Mouse (Mus musculus) CH12.LX (cell line): Measurements from ENCODE around the gene Gna14. TPM values are rescaled to one million over a fixed set of nuclear protein-coding genes. Genes with fewer than 3 reads are reported as not detected.

Source experiments
- DNase-seq: peaks from one replicate; pipeline ENCODE4 v3.0.0-alpha.2; 2013; ENCODE audit errors: extremely low read depth
- H3K27ac ChIP-seq: 2 replicates; pipeline ENCODE4 v1.5.1; 2012; ENCODE audit warnings: low read depth, mild to moderate bottlenecking, control low read depth, moderate library complexity; ENCODE audit not compliant: insufficient read depth
- H3K27me3 ChIP-seq: replicated peaks from 2 replicates; pipeline ENCODE3; 2012; ENCODE audit warnings: inconsistent platforms
- H3K36me3 ChIP-seq, 2 experiments: replicated peaks in 1 of 2; 2 replicates each; pipeline versions ENCODE3 to v1.6.1; 2012; ENCODE audit warnings: inconsistent platforms in 1 of 2, low read length in 1 of 2, mild to moderate bottlenecking in 1 of 2, mixed read lengths in 1 of 2, moderate library complexity in 1 of 2; ENCODE audit not compliant: control insufficient read depth in 1 of 2, insufficient read depth in 1 of 2
- H3K4me1 ChIP-seq, 2 experiments: 2 replicates each; pipeline ENCODE4 v1.6.1; 2012; ENCODE audit warnings: inconsistent platforms in 1 of 2, moderate library complexity in 1 of 2; ENCODE audit not compliant: insufficient read depth in 2 of 2, control insufficient read depth in 1 of 2
- H3K4me2 ChIP-seq: 2 replicates; pipeline ENCODE4 v1.6.1; 2012; ENCODE audit warnings: low read depth, mild to moderate bottlenecking, control low read depth; ENCODE audit not compliant: poor library complexity, insufficient read depth, severe bottlenecking
- H3K4me3 ChIP-seq, 3 experiments: fragments of 150-350 bp in 1 of 3; sonication (generic) in 1 of 3; replicated peaks in 1 of 3; 2 replicates each; pipeline versions ENCODE3 to v1.5.1; 2011 to 2012; ENCODE audit warnings: low read depth in 2 of 3, low read length in 2 of 3, mild to moderate bottlenecking in 2 of 3, moderate library complexity in 2 of 3, control low read depth in 1 of 3, improper control_type of control experiment in 1 of 3, inconsistent platforms in 1 of 3, mixed read lengths in 1 of 3; ENCODE audit not compliant: poor library complexity in 1 of 3
- H3K79me2 ChIP-seq: replicated peaks from 2 replicates; pipeline ENCODE4 v1.6.1; 2012; ENCODE audit warnings: mild to moderate bottlenecking, moderate library complexity; ENCODE audit not compliant: control insufficient read depth, poor library complexity, insufficient read depth, severe bottlenecking; ENCODE audit errors: extremely low read depth
- H3K9ac ChIP-seq: 2 replicates; pipeline ENCODE4 v1.6.1; 2012; ENCODE audit warnings: low read depth, mild to moderate bottlenecking, control low read depth, moderate library complexity; ENCODE audit not compliant: insufficient read depth
- H3K9me3 ChIP-seq: replicated peaks from 2 replicates; pipeline ENCODE3; 2012; ENCODE audit warnings: low read length, inconsistent platforms, mixed read lengths
- BHLHE40 ChIP-seq: IDR thresholded peaks from 2 replicates; pipeline ENCODE4 v1.6.1; 2011; ENCODE audit warnings: mild to moderate bottlenecking, low read depth, low read length, improper control_type of control experiment
- CHD1 ChIP-seq: IDR thresholded peaks from 2 replicates; pipeline ENCODE4 v1.6.1; 2012; ENCODE audit warnings: low read depth, low read length, improper control_type of control experiment, inconsistent platforms
- CTCF ChIP-seq, 2 experiments: IDR thresholded peaks in 1 of 2; conservative IDR thresholded peaks in 1 of 2; 2 replicates each; pipeline ENCODE4 v1.5.1; 2011 to 2012; ENCODE audit warnings: low read depth in 2 of 2, low read length in 2 of 2, improper control_type of control experiment in 1 of 2, inconsistent platforms in 1 of 2, mild to moderate bottlenecking in 1 of 2, moderate library complexity in 1 of 2
- ETS1 ChIP-seq: conservative IDR thresholded peaks from 2 replicates; pipeline ENCODE4 v1.6.1; 2012; ENCODE audit warnings: low read depth, mild to moderate bottlenecking, inconsistent platforms, low read length, improper control_type of control experiment, moderate library complexity
- GABPA ChIP-seq: IDR thresholded peaks from 2 replicates; pipeline ENCODE4 v1.6.1; 2012; ENCODE audit warnings: low read depth, low read length, improper control_type of control experiment, inconsistent platforms; ENCODE audit not compliant: insufficient replicate concordance
- HCFC1 ChIP-seq: IDR thresholded peaks from 2 replicates; pipeline ENCODE4 v1.6.1; 2012; ENCODE audit warnings: low read depth, mild to moderate bottlenecking, inconsistent platforms, low read length, improper control_type of control experiment
- JUN ChIP-seq: IDR thresholded peaks from 2 replicates; pipeline ENCODE4 v1.6.1; 2011; ENCODE audit warnings: low read depth, mild to moderate bottlenecking, low read length, improper control_type of control experiment, moderate library complexity; ENCODE audit not compliant: insufficient read depth
- JUND ChIP-seq: conservative IDR thresholded peaks from 2 replicates; pipeline ENCODE4 v1.6.1; 2011; ENCODE audit warnings: low read depth, low read length, improper control_type of control experiment
- KAT2A ChIP-seq: IDR thresholded peaks from 2 replicates; pipeline ENCODE4 v1.6.1; 2012; ENCODE audit warnings: low read length, improper control_type of control experiment, inconsistent platforms; ENCODE audit not compliant: insufficient replicate concordance
- MAFK ChIP-seq: IDR thresholded peaks from 2 replicates; pipeline ENCODE4 v1.6.1; 2011; ENCODE audit warnings: low read length, improper control_type of control experiment; ENCODE audit not compliant: insufficient replicate concordance
- MAX ChIP-seq: IDR thresholded peaks from 2 replicates; pipeline ENCODE4 v1.6.1; 2011; ENCODE audit warnings: low read length, improper control_type of control experiment
- MAZ ChIP-seq: IDR thresholded peaks from 2 replicates; pipeline ENCODE4 v1.6.1; 2012; ENCODE audit warnings: low read depth, mild to moderate bottlenecking, inconsistent platforms, low read length, improper control_type of control experiment, moderate library complexity
- MEF2A ChIP-seq: IDR thresholded peaks from 2 replicates; pipeline ENCODE4 v1.6.1; 2014; ENCODE audit warnings: low read depth, mild to moderate bottlenecking, inconsistent platforms, low read length, improper control_type of control experiment, borderline replicate concordance
- MXI1 ChIP-seq: IDR thresholded peaks from 2 replicates; pipeline ENCODE4 v1.6.1; 2011; ENCODE audit warnings: mild to moderate bottlenecking, low read depth, low read length, improper control_type of control experiment
- NRF1 ChIP-seq: IDR thresholded peaks from 2 replicates; pipeline ENCODE4 v1.6.1; 2014; ENCODE audit warnings: low read depth, mild to moderate bottlenecking, inconsistent platforms, low read length, improper control_type of control experiment, moderate library complexity
- POLR2AphosphoS2 ChIP-seq: IDR thresholded peaks from 2 replicates; pipeline ENCODE4 v1.6.1; 2011; ENCODE audit warnings: low read depth, low read length, improper control_type of control experiment
- RAD21 ChIP-seq: IDR thresholded peaks from 2 replicates; pipeline ENCODE4 v1.6.1; 2011; ENCODE audit warnings: low read depth, mild to moderate bottlenecking, low read length, improper control_type of control experiment, moderate library complexity
- RCOR1 ChIP-seq: conservative IDR thresholded peaks from 2 replicates; pipeline ENCODE4 v1.6.1; 2012; ENCODE audit warnings: low read depth, mild to moderate bottlenecking, inconsistent platforms, low read length, improper control_type of control experiment
- SIN3A ChIP-seq: IDR thresholded peaks from 2 replicates; pipeline ENCODE4 v1.6.1; 2012; ENCODE audit warnings: low read length, improper control_type of control experiment, inconsistent platforms
- SMC3 ChIP-seq: IDR thresholded peaks from 2 replicates; pipeline ENCODE4 v1.6.1; 2011; ENCODE audit warnings: low read depth, low read length, improper control_type of control experiment
- UBTF ChIP-seq: IDR thresholded peaks from 2 replicates; pipeline ENCODE4 v1.6.1; 2012; ENCODE audit warnings: low read depth, mild to moderate bottlenecking, inconsistent platforms, low read length, improper control_type of control experiment, moderate library complexity
- USF2 ChIP-seq: conservative IDR thresholded peaks from 2 replicates; pipeline ENCODE4 v1.6.1; 2011; ENCODE audit warnings: low read depth, low read length, improper control_type of control experiment
- ZC3H11A ChIP-seq: IDR thresholded peaks from 2 replicates; pipeline ENCODE4 v1.6.1; 2012; ENCODE audit warnings: low read depth, mild to moderate bottlenecking, inconsistent platforms, low read length, improper control_type of control experiment
- ZKSCAN1 ChIP-seq: IDR thresholded peaks from 2 replicates; pipeline ENCODE4 v1.6.1; 2012; ENCODE audit warnings: low read depth, inconsistent platforms, low read length, improper control_type of control experiment, borderline replicate concordance
- ZMIZ1 ChIP-seq: IDR thresholded peaks from 2 replicates; pipeline ENCODE4 v1.6.1; 2012; ENCODE audit warnings: low read depth, mild to moderate bottlenecking, inconsistent platforms, low read length, improper control_type of control experiment
- dilution Hi-C: fragments of 300-500 bp; cut with MboI; formaldehyde crosslinking; loops from 2 replicates; pipeline ENCODE4 v1.14.3; 2020; ENCODE audit warnings: low sequenced_read_pairs; ENCODE audit not compliant: extremely low pct_unique_long_range_greater_than_20kb, extremely low pct_ligation_motif_present
- in situ Hi-C: fragments of 300-500 bp; cut with MboI; formaldehyde crosslinking; loops from 3 replicates; pipeline ENCODE4 v1.14.3; 2019; ENCODE audit warnings: low sequenced_read_pairs, low pct_ligation_motif_present, low pct_unique_long_range_greater_than_20kb, mixed read lengths
- polyA plus RNA-seq: library from polyadenylated mRNA; unstranded; fragments of >175 nt; gene quantifications from 2 replicates; pipeline ENCODE4 v1.2.1, GENCODE M21; 2012; ENCODE audit warnings: low read depth; ENCODE audit not compliant: insufficient read length
- total RNA-seq, 2 experiments: library from RNA; depleted of rRNA; stranded (reverse); fragments of 300-350 nt in 1 of 2; fragments of >200 nt in 1 of 2; gene quantifications; 2 replicates each; pipeline ENCODE4 v1.2.3; 2012 to 2014

Gna14 gene
- total and polyA plus RNA-seq, 3 experiments, result 0.08 TPM; not detected in 2

DNA sequence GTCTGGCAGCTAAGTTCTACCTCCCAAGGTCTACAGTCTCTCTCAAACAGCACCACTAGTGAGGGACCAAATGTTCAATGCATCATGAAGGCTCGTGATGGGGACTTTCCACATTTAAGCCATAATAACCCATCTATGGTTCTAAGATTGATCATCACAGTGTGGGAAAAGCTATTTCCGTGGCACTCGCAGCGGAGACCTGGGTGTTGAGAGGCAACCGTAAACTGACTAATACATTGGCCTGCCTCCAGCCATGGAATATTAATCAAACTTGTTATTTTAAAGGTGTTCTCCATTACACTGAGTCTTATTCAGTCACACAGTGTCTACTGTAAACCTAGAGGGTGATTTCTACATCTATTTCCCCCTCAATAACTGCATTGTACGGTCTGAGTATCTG lies 127.1 kb downstream of the Gna14 start:
- in situ Hi-C loops (no loop called here), dilution Hi-C loops (no loop called here)
- H3K27ac ChIP-seq, result no peak overlapping the region
- TF ChIP-seq ZMIZ1, result no peak
- TF ChIP-seq KAT2A, result no peak
- TF ChIP-seq BHLHE40, result no peak
- no peak for TF ChIP-seq USF2
- TF ChIP-seq GABPA, result no peak
- no peak for TF ChIP-seq JUND
- no peak for TF ChIP-seq MAX
- TF ChIP-seq NRF1, result no peak
- no peak for TF ChIP-seq SMC3
- no peak for TF ChIP-seq MAFK
- no peak for TF ChIP-seq ETS1
- TF ChIP-seq JUN, result no peak
- TF ChIP-seq HCFC1, result no peak
- no peak for TF ChIP-seq SIN3A
- TF ChIP-seq POLR2AphosphoS2, result no peak
- TF ChIP-seq RCOR1, result no peak
- DNase-seq, result no peak
- no peak overlapping the region for H3K4me3 ChIP-seq
- H3K36me3 ChIP-seq, result no peaks in the 10 kb centered on the region
- H3K9ac ChIP-seq, result no peak overlapping the region
- H3K79me2 ChIP-seq, result no peaks in the 10 kb centered on the region
- no peak overlapping the region for H3K4me2 ChIP-seq
- no peaks in the 10 kb centered on the region for H3K9me3 ChIP-seq
- no peaks in the 10 kb centered on the region for H3K27me3 ChIP-seq
- no peaks in the 10 kb centered on the region for H3K4me1 ChIP-seq

DNA sequence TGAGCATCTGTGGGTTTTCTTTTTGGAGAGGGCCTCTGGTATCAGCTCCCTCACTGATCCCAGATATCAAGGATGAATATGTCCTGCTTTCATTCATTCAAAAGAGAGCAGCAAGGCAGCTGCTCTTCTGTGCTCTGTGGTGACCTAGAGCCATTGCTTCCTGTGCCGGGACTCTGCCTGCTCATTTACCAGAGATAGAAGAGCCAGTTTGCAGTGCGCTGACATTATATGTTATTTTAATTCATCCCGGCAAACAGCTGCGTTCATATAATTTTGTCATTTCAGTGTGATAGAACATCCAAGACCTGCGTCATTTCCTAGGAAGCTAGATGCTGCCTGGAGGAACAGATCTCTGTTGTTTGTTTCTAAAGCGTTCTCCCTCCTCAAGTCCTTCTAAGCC lies 141.2 kb downstream of the Gna14 start:
- H3K9ac ChIP-seq, result no peak overlapping the region
- H3K4me3 ChIP-seq, result no peak overlapping the region
- TF ChIP-seq KAT2A (no peak), JUND (no peak), NRF1 (no peak), MEF2A (no peak), ZC3H11A (no peak), UBTF (no peak), CHD1 (no peak), HCFC1 (no peak), RAD21 (no peak), MAZ (no peak), BHLHE40 (no peak), ZKSCAN1 (no peak), CTCF (conservative IDR thresholded peaks at IDR 0.05 in 1 of 2, IDR thresholded peaks at IDR 0.05 in 1 of 2; ENCODE audit: low read depth in 2 of 2, low read length in 2 of 2) (no peak), MXI1 (no peak)
- TF ChIP-seq, all 38 proteins: peak for 0
- no peak overlapping the region for H3K27ac ChIP-seq
- H3K79me2 ChIP-seq, result no peaks in the 10 kb centered on the region
- H3K9me3 ChIP-seq, result peaks cover 2% of the 10 kb centered on the region
- no peaks in the 10 kb centered on the region for H3K27me3 ChIP-seq
- no peaks in the 10 kb centered on the region for H3K36me3 ChIP-seq
- no peak overlapping the region for H3K4me2 ChIP-seq
- in situ Hi-C loops, result loop anchor here (25.0 kb wide), 1 partner anchor 514 kb away; no protein-coding TSS in a partner anchor
- DNase-seq, result no peak
- no peaks in the 10 kb centered on the region for H3K4me1 ChIP-seq
- dilution Hi-C loops, result no loop called here
